Mouse (Mus musculus) 3134 (cell line): ENCODE data around the gene Rarb.

Source experiments
- DNase-seq: peaks from one replicate; pipeline ENCODE4 v3.0.0-alpha.2; 2011; ENCODE audit warnings: low spot score; ENCODE audit not compliant: insufficient read length; ENCODE audit errors: extremely low read depth

The Rarb gene

GRCm38 (mm10) chr14:16737781-16738180 is 81.2 kb downstream of the Rarb start:
- DNase-seq: no peak

- no peak for DNase-seq
Observed at GRCm38 (mm10) chr14:16735331-16736012, 83.5 kb downstream of the Rarb start.

- DNase-seq: no peak
Observed at GRCm38 (mm10) chr14:16733595-16734298, 85.2 kb downstream of the Rarb start.

- DNase-seq: no peak
Observed at GRCm38 (mm10) chr14:16732054-16732453, 86.9 kb downstream of the Rarb start.

- DNase-seq: no peak
Observed at GRCm38 (mm10) chr14:16728175-16728838, 90.6 kb downstream of the Rarb start.

- no peak for DNase-seq
Observed at GRCm38 (mm10) chr14:16723991-16724390, 95.0 kb downstream of the Rarb start.

- no peak for DNase-seq
Observed at GRCm38 (mm10) chr14:16717821-16718220, 101.1 kb downstream of the Rarb start.

GRCm38 (mm10) chr14:16714344-16714955 is 104.5 kb downstream of the Rarb start:
- DNase-seq: no peak

GRCm38 (mm10) chr14:16713773-16714172 is 105.2 kb downstream of the Rarb start:
- no peak for DNase-seq

- DNase-seq: no peak
Observed at GRCm38 (mm10) chr14:16699228-16699627, 119.7 kb downstream of the Rarb start.

- DNase-seq: no peak
Observed at GRCm38 (mm10) chr14:16695453-16696120, 123.4 kb downstream of the Rarb start.

GRCm38 (mm10) chr14:16678335-16678734 is 140.6 kb downstream of the Rarb start:
- no peak for DNase-seq

- DNase-seq: no peak
Observed at GRCm38 (mm10) chr14:16677081-16677480, 141.9 kb downstream of the Rarb start.

- DNase-seq: no peak
Observed at GRCm38 (mm10) chr14:16670571-16670970, 148.4 kb downstream of the Rarb start.

GRCm38 (mm10) chr14:16639153-16639943 is 179.6 kb downstream of the Rarb start:
- DNase-seq: peak; percentile 4

- no peak for DNase-seq
Observed at GRCm38 (mm10) chr14:16613975-16614374, 205.0 kb downstream of the Rarb start.

GRCm38 (mm10) chr14:16605480-16605879 is 213.5 kb downstream of the Rarb start:
- DNase-seq: no peak

- no peak for DNase-seq
Observed at GRCm38 (mm10) chr14:16604469-16605064, 214.4 kb downstream of the Rarb start.

- DNase-seq: peak; percentile 42
Observed at GRCm38 (mm10) chr14:16603040-16603590, 215.8 kb downstream of the Rarb start.
